Mouse (Mus musculus) G1E (cell line): ENCODE results near the gene Ift122.

ENCODE experiments used
- CTCF ChIP-seq: IDR thresholded peaks from 2 replicates; pipeline ENCODE4 v1.5.1; 2012; ENCODE audit warnings: low read depth, low read length, inconsistent platforms, mixed read lengths
- GATA1 ChIP-seq: IDR thresholded peaks from 2 replicates; pipeline ENCODE4 v1.6.1; 2012; ENCODE audit warnings: borderline replicate concordance, low read length, inconsistent platforms, mixed read lengths
- TAL1 ChIP-seq: conservative IDR thresholded peaks from 2 replicates; pipeline ENCODE4 v1.6.1; 2012; ENCODE audit warnings: low read depth, low read length, inconsistent platforms, mixed read lengths

- TF ChIP-seq CTCF (no peak), GATA1 (no peak), TAL1 (no peak)
These were observed 38.2 kb upstream of the Ift122 start for GRCm38 (mm10) chr6:115815041-115815440.
